Mouse (Mus musculus) thymus, adult 18-20 months (tissue): ENCODE measurements around the gene Ndufb7.
"Not testable (repeated sequence)": the region's sequence is repeated elsewhere in the genome, so short reads cannot be mapped to it uniquely, and the experiment has no call there.

Experiments
- DNase-seq, 2 experiments: peaks; one replicate each; pipeline ENCODE4 v3.0.0; 2022; ENCODE audit warnings: mixed read lengths in 2 of 2

Ndufb7 gene

DNA sequence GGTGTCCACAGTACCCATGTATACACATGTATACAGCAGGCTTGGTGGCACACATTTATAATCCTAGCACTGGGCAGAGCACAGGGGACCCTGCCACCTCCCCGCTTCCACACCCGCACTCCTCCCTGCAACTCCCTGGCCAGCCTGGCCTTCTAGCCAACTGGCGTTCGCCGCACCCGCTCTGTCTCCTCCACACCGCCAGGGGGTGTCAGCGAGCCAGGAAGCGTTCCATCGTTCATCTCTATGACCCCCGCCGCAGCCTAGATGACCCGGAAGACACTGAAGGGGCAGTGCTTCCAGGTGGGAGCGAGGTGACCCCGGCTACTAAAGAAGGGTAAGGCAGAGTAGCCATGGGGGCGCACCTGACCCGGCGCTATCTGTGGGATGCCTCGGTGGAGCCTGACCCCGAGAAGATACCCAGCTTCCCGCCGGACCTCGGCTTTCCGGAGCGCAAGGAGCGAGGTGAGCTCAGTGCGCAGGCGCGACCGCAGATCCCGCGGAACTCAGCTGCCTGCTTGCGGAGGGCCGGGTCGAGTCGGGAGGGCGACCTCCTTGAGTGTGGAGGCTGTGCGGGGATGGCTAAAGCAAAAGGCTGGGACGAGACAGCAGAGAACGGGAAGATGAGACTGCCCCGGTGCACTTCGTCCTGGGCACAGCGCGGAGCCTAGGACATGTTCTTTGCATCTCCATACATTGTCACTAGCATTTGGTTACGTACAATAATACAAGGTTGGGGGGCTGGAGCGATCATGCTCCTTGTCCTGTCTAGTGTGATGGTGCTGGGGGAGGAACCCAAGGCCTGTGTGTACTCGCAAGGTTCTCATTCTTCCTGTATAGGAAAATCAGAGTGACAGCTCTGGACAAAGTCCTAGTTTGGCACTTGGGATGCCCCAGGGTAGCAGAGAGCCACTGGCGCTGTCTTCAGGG is at the start of gene Ndufb7:
Gene Ndufb7 (plus strand): TSS at position 203 of the 927 bp plus-strand sequence.
- DNase-seq = peak; percentile 87 to 88

- DNase-seq = no peak
Measured at GRCm38 (mm10) chr8:83520432-83520831, 46.0 kb upstream of the Ndufb7 start.

GRCm38 (mm10) chr8:83520907-83521306 is 45.6 kb upstream of the Ndufb7 start:
- not testable (repeated sequence) for DNase-seq

GRCm38 (mm10) chr8:83521310-83521709 is 45.2 kb upstream of the Ndufb7 start:
- no peak for DNase-seq

DNA sequence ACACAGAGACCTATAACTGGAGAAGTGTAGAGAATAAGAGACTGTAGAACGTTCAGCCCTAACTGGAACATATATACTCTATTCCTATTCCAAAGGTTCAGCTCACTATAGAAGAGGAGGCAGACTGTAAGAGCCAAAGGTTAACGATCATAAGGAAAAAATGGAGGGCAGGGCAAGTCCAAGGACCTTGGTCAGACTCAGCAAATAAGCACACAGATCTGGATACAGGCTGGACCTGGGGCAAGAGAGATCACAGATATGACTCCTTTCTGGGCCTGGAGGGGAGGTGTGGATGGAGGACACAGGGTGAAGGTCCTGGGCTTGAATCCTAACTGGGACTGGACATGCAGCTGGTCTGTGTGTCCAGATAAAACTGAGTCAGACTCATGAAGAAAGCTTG is 31.7 kb upstream of the Ndufb7 start:
- no peak for DNase-seq

GRCm38 (mm10) chr8:83535736-83536135 is 30.7 kb upstream of the Ndufb7 start, which contains the start of gene Olfr370:
Gene Olfr370, plus strand, starts transcription at chr8:83535780.
- no peak for DNase-seq

GRCm38 (mm10) chr8:83562669-83563068 is 3.8 kb upstream of the Ndufb7 start:
- DNase-seq = no peak

- DNase-seq = no peak
Measured at GRCm38 (mm10) chr8:83563246-83563645, 3.2 kb upstream of the Ndufb7 start.

GRCm38 (mm10) chr8:83565731-83566375 is 618 bp upstream of the Ndufb7 start:
- DNase-seq = no peak

DNA sequence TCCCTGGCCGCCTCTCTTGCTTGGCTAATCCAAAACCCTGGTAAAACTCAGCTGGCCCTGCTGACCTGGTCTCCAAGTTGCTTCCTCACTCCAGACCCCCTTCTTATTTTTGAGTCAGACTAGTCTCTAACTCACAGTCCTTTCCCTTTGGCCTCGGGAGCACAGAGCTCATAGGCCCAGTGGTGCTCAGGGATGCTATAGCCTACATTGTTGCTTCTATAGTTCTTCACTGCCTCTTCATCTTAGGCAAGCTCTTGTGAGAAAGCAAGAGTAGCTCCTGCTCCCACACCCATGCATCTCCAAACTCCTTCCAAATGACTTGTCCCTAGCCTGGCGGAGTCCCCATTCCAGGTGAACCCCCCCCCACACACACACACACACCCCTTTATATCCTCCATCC is 1.2 kb downstream of the Ndufb7 start:
- DNase-seq = no peak

- no peak for DNase-seq
Measured at GRCm38 (mm10) chr8:83568128-83568527, 1.7 kb downstream of the Ndufb7 start.

DNA sequence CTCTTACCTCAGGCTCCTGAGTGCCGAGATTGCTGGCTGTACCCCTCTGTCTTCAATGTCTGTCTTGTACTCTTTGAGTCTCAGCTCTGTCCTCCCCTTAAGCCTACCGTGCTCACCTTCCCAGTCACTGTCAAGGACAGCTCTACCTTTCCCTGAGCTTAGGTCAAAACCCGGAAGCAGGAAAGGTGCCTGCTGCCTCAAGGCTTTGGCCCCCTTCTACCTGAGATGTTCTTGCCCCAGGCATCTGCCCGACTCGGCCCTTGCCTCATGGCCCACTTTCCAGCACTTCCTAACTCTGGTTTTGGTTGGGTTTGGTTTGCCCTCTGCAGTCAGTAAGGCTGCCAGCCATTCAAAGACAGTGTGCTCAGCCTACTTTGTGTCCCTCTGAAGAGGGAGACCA is 2.3 kb downstream of the Ndufb7 start:
- DNase-seq = no peak

DNA sequence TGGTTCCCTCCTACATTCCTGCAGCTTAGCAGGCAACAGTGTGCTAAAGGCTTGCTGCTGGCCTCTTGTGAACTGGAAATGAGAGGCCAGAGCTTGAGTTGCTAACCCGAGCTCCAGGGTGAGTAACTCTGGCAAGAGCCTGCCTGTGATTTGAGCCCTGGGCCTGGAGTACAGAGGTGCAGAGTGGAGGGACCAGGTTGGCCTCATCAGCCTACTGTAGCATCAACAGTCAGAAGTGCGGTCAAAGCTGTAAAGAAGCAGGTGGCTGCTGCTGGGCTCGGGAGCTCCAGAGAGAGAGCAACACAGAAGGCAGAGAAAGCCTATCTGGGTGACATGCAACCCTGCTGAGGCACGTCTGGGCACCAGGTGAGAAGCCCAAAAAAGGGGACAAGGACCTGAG is 2.7 kb downstream of the Ndufb7 start:
- DNase-seq = no peak

- no peak for DNase-seq
Measured at GRCm38 (mm10) chr8:83570272-83571000, 4.0 kb downstream of the Ndufb7 start.

- not testable (repeated sequence) for DNase-seq
Measured at GRCm38 (mm10) chr8:83571001-83571340, 4.5 kb downstream of the Ndufb7 start.

DNA sequence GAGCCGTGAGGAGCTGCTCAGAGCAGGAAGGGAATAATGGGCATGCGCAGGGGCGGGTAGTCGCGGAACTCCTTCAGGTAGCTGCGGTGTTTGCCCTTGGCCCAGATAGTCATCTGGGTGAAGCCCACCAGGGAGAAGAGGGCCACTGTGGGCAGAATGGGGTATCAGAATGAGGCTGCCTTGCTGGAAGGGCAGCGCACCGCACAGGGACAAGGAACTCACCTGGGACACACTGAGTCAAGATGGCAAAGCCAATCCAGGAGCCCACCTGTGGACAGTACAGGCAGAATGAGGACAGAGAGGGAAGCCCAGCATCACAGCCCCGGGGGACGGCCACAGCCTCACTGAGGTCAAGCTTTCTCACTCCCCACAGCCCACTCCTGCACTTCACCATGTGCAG is 5.3 kb downstream of the Ndufb7 start:
- no peak for DNase-seq

- no peak for DNase-seq
Measured at GRCm38 (mm10) chr8:83572246-83572812, 5.9 kb downstream of the Ndufb7 start.

DNA sequence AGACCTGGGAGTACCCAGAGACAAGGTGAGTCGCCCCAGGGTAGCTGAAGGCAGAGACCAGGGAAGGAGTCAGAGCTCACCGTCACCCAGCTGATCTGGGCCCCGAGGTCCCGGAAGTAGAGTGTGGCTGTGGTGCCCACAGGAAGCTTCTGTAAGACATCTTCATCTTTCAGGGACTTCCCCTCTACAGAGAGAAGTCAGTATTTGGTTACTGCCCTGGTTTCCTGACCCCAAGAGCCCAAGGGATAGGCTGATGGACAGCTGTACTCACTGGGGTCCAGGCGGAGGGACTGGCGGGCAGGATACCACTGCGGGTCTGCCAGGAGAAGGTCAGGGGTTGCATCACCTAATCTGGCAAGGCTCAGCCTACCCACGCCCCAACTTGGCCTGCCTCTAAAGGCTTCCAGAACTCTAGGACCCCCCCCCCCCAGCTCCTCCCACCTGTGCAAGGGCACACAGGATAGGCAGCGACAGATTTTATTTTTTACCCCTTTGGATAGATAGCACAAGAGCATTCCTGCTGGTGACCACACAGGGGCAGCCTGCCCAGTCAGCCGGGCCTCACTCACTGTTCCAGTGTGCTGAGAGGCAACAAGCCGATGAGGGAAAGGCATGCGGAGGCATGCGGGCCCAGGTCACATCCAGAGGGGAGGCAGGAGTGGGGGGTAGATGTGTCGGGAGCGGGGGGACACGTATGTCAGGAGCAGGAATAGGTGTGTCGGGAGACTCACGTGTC is 6.8 kb downstream of the Ndufb7 start:
- DNase-seq = peak; percentile 48 to 66

DNA sequence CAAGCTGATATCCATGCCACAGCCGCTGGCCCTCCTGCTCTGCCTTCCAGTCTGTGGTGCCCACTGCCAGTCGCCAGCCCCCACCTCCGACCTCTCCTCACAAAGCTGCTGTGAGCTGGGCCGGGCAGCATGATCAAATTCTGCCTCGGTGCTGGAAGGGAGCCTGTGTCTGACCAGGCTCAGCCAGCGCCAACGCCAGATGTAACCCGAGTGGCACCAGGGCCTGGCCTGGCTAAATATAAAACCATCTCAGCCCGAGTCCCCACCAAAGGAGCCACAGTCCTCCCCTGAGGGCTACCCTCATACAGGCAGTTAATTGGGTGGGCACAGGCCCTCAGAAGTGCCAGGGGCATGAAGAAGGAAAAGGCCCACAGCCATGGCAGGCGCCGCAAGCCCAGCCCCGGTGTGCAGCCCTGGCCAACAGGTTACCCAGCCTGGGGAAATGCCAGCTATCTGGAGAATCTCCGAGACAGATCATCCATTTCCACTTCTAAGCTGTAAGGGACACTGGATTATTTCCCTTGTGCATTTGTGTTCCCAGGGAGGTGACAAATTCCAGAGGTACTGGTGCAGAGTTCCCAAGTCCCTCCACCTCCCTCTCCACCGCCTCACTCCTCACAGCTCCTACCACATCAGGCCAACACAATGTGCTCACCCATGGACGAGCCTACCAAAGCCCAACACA is 8.3 kb downstream of the Ndufb7 start:
- no peak for DNase-seq

GRCm38 (mm10) chr8:83575561-83576515 is 9.4 kb downstream of the Ndufb7 start:
- DNase-seq = peak in 1 of 2 experiments; percentile 2

GRCm38 (mm10) chr8:83576516-83576895 is 10.0 kb downstream of the Ndufb7 start:
- DNase-seq = no peak
